Mouse (Mus musculus): ENCODE results near the gene Lpin2. TPM values are rescaled to one million over a fixed set of nuclear protein-coding genes. Genes with fewer than 3 reads are reported as not detected.
A peak's percentile ranks its signal among the peaks of the same experiment; 100 is the strongest.

The Lpin2 gene
- total RNA-seq, 2 experiments from 2014 or later: 2.6 to 3.5 TPM

DNA sequence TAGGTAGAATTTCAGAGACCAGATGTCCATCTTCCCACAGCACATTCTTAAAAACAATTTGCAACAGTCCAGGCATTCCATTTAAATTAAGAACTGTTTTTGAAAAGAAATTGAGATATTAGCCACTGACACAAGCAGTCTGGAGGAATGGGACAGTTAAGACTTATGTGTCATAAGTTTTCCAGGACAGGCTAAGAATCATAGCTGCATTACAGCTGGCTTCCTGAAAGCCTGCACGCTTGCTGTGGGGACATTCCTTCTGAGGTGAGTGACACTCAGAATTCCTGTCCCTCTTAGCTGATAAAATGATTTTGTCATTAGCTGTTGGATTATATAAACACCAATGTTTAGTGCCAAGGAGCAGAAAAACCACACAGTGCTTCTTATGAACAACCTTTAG is 12.7 kb upstream of the Lpin2 start:
- no peak for DNase-seq
- intact Hi-C loops (cut with DNase I): no loop called here

DNA sequence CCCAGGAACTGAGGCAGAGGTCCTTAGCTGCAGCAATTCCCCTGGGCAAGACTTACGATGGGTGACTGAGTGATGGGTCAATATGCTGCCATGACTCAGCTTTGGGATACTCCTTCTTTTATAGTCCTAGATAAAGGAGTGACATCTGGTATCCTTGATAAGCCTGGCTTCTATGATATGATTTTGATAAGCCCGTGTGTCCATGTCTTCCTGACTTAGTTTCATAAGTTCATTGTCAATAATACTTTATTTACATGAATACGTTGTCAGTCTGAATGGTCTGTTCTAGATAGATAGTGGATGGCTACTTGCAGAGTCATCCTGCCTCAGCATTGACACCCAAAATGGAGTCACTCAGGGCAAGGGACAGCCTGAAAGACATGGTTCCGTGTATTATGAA is 11.2 kb upstream of the Lpin2 start:
- intact Hi-C loops (cut with DNase I): no loop called here

DNA sequence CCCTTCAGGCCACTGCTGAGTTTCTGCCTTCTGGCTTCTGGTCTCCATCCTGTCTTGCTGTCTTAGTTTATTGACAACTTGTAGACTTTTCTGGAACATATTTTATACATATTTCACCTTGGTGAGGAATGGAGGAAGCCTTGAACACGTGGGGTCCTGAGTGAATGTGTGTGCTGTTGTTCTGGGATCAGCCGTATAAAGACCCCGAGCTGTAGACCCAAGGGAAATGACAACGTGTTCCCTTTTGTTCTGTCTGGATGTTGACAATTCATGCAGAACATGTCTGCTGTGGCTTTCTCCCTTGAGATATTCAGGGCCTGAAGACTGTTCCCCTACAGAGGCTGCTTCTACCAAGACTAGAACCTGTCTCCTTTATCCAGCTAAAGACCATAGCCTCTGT is 5.0 kb upstream of the Lpin2 start:
- intact Hi-C loops (cut with DNase I): loop anchor here (5.0 kb wide), 1 partner anchor 45 kb away; no protein-coding TSS in a partner anchor
- DNase-seq: no peak

More for the DNA sequence above, 11.2 kb upstream of the Lpin2 start:
- no peak for DNase-seq

DNA sequence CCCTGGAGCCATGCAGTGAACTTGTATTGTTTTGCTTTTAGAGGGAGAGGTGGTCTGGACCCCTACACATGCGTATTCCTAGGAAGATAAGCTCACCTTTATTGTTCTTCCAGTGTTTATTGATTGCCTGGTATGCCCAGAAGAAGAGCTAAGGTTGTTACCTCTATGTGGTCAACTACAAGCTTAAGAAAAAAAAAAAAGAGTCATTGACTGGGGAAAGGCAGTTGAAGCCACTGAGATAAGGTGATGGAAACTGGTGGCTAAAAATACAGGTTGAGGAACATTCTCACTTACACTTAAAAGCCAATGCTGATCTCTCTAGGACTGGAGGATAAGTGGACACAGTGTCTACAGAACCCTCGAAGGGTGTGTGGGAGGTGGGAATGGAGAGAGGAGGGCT is 4.4 kb upstream of the Lpin2 start:
- intact Hi-C loops (cut with DNase I): loop anchor here (5.0 kb wide), 1 partner anchor 46 kb away; no protein-coding TSS in a partner anchor
- no peak for DNase-seq

DNA sequence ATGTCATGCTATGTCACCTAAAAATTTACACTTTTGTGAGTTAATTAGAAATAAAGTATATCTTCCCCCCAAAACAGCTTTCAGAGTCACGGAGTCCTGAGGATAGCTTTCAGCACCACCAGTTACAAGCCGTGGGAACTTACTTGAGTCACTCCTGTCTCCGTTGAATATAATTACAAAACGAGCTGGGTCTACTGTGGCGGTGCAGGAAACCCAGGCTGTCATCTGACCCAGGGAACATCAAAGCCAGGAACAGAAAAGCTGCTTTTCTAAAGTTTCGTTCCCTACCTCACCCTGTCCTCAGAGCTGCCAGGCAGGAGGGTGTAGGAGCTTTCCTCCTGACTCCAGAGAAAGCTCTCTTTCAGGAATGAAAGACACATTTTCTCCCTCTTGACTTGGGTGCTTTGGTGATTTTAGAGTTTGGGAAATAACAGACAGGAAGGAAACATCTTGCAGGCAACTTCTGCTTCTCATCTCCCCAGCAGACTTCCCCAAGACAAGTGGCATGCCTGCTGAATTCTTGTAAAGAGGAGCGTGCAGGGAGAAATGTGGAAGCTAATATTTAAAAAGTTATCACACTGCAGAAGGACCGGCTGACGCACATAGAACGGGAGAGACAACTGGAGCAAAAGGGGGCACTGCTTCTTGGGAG is 3.7 kb upstream of the Lpin2 start:
- intact Hi-C loops (cut with DNase I): loop anchor here (5.0 kb wide), 1 partner anchor 46 kb away; no protein-coding TSS in a partner anchor
- no peak for DNase-seq

DNA sequence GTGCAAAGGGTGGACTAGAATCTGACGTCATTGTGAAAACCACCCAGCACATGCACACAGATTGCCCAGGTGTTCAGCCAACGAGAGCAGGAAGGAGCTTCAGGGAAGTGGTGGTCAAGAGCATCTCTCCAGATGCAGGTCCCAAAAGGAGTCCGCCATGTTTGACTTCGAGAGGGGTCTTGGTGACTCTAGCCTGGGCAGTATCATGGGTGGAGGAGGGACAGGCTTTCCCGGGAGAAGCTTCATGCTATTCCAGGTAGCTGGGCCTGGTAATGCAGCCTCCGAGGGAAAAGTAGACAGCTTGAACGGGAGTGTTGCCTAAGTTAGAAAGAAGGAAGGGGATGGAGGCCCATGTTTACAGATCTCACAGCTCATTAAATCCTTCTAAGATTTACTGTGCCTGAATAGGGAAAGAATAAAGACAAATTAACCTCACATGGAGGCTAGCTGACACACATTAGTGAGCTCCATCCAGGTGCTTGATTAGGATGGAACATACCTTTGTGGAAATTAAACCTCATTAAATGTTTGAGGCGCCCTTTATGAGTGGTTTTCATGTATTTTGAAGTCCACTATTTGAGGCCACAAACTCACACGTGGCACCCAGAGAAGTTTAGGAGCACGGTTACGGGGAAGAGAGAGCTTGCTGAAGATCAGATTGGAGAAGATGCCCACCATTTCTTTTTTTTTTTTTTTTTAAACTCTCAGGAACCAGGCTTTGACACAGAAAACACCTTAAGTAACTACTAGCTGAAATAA is 2.6 kb upstream of the Lpin2 start:
- intact Hi-C loops (cut with DNase I): loop anchor here (5.0 kb wide), 1 partner anchor 47 kb away; no protein-coding TSS in a partner anchor

DNA sequence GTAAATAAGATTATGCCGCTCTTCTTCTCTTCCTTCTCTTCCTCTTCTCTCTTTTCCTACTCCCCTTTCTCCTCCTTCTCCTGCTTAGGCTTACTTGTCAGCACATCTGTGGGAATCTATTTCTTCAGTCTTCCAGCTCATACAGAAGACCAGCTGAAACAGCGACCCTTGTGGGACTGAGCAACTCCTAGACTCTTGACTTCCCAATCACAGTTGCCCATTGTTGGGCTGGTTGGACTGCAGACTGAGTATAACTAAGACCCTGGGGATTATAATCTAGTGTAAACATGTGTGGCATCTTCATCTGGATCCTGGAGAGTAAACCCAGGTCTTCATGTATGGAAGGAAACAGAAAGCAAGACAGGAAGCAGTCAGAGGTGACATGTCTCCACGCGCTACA is 1.8 kb upstream of the Lpin2 start:
- intact Hi-C loops (cut with DNase I): no loop called here
- no peak for DNase-seq

More for the DNA sequence above, 2.6 kb upstream of the Lpin2 start:
- no peak for DNase-seq

DNA sequence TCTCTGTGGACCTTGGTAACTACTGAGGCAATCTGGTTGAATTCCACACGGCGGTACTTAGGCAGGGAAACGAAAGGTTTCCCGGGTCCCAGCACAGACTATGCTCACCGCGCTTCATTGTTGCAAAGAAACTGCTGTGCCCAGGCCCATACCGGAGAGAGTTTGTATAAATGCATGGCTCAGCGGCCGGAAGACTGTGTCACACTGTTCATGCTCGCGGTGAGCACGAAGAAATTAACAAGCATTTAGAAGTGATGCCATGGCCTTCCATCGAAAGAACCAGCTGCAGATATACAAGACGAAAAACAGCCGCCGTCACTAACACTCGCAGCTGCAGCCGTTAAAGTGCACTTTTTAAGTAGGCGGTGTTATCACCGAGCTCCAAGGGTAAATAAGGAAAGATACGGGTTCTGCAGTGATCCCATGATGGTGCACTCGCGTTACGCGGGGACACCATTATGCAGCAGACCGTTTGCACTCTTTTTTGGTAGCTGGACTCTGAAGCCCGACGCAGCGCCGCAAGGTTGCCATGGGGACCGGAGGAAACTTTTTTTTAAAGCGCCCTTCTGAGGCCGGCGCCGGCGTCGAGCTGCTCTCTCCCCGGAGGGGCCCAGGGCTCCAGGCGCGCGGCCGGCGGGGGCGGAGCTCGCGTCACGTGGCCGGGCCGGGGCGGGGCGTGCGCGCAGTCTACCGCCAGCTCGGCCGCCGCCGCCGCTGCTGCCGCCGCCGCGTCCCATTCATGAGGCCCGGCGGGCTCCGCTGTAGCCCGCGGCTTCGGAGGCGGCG is 704 bp downstream of the Lpin2 start:
- peak; percentile 84 for DNase-seq
- intact Hi-C loops (cut with DNase I): no loop called here

DNA sequence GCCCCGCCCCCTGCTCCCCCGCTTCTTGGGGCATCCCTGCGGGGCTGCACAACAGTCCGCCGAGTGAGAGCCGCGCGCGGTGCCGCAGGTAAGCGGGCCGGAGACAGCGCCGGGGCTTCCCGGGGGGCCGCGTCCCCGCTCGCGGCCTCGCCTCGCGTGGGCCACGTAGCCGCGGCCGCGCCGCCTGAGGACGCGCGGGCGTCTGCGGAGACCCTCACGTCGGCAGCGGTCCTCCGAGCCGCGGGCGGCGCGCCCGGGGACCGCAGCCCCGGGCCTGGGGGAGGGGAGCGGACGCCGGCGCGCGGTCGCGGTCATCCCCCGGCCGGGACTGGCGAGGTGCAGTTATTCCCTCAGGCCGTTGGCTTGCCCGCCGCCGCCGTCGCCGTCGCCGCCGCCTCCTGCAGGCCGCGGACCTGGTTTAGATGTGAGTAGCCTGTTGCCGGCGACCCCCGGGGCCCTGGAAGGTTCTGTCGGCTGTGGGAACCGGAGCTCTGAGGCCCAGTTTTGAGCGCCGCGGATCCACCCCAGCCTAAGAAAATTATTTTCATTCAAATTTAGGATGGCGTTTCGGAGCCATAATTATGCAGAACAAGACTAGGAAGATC is 1.4 kb downstream of the Lpin2 start:
- no peak for DNase-seq
- intact Hi-C loops (cut with DNase I): no loop called here

DNA sequence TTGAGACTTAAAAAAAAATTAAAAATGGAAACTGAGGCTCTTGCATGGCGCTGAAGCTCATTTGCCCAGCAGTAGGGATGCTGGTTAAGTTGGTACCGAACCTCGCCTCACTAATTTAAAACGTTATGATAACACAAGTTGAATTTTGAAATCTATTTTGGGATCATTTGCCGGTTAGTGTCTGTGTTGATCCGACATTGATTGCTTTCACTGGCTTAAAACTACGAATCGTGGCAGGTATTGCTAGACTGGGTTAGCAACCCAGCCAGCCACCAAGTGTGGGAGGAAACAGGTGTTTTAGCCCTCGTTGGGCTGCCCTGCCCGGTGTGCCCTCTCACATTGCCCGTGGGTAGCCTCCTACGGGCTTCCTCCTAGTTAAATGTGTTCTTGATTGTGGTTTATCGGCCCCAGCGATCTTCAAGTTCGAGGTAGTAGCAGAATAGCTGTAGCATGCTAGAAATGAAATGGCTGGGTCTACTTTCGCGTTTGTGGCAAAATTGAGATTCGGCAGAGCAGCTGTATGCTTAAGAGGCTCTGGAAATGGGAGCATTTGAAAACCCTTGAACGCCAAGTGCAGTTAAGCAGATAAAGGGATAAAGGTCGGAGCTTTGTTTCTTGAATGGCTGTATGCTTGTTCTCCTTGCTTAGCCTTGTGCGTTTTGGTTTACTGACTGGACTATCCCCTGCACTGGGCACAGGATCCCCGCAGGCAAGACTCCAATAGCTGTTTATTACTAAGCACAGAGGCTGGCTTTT is 2.2 kb downstream of the Lpin2 start:
- no peak for DNase-seq
- intact Hi-C loops (cut with DNase I): no loop called here

DNA sequence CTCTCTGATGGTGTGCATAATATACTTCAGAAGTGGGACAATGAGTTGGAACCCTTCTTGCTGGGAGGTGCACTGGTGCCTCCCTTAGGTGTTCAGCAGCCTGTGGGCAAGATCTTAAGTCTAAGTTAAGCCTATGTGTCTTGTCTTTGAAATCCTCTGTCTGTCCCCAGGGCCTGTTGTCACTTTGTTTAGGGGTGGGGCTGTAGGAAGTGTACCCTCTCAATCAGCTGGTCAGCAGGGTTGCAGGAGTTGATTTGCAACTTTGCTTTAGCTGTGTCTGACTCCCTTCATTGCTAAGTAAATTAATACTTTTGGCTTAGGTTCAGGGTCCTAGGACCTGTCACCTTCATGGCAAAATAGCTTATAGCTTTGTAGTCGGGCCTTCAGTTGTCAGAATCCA is 3.0 kb downstream of the Lpin2 start:
- intact Hi-C loops (cut with DNase I): no loop called here
- no peak for DNase-seq

DNA sequence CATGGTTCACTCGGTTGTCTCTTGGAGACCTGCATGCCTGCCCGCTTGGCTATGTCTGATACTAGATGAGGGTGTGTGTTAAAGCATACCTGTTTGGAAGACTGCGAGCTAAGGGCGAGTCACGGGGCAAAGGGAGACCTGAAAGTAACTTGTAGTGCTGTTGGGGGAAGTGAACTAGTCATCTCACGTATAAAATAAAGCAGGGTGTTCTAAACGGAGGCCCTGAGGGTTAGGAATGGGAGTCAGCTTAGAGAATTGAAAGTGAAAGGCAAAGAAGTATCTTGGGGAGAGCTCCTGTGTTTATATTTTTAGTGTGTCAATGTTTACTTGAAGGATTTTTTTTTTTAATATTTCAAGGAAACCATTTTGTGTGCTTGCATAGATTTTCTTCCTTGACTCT is 8.2 kb downstream of the Lpin2 start:
- intact Hi-C loops (cut with DNase I): loop anchor here (10.0 kb wide), 1 partner anchor 186 kb away; the partner anchor contains the start of genes Myl12a and Myom1
- no peak for DNase-seq

DNA sequence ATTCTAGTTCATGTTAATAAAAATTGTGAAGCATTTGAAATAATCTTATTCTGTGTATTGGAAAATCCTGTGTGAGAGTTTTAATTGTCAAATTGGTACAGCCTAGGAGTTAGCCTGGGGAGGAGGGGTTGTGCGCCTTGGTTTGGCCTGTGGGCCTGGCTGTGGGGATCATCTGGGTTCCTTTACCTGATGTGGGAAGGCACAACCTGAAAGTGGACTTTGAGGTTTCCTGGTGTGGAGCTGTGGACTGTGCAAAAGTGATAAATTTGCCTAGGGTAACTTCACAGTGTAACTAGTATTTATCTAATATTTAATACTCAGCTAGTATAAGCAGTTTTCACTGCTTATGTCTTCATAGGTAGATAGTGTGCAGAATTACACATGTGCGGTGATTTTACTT is 8.7 kb downstream of the Lpin2 start:
- intact Hi-C loops (cut with DNase I): loop anchor here (10.0 kb wide), 1 partner anchor 186 kb away; the partner anchor contains the start of genes Myl12a and Myom1
- no peak for DNase-seq

DNA sequence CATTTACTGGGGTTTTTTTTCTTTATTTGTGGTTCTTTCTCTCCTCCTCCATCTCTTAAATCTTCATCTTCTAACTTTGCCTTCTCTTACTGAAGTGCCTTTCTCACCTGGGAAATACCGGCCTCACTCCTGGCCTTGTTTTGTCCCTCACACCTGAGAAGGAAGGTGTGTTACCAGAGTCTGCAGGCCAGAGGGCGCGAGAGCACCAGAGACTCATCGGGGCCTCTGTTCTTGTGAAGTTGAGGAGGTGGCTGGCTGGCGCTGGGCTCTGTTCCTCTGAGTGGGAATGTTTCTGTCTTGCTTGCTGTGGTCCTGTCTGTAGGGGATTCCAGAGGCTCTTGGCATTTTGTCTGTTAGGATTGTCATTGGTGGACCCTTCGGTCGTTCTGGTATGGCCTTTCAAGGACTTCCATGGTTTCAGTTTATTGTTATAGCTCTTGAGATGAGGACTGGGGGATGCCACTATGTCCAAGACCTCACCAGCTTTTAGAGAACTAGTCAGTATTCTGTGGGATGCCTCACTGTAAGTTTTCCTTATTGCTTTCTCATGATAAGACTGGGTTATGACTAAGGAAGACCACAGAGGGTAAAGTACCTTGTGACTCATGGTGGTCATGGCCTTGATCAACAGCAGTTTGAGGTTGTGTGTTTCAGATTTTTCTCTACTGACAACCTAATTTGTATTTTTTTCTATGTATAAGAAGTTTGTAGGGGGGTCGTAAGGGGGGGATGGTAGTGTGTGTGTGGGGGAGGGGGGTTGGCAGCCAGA is 9.5 kb downstream of the Lpin2 start:
- DNase-seq: no peak
- intact Hi-C loops (cut with DNase I): loop anchor here (10.0 kb wide), 1 partner anchor 187 kb away; the partner anchor contains the start of genes Myl12a and Myom1

DNA sequence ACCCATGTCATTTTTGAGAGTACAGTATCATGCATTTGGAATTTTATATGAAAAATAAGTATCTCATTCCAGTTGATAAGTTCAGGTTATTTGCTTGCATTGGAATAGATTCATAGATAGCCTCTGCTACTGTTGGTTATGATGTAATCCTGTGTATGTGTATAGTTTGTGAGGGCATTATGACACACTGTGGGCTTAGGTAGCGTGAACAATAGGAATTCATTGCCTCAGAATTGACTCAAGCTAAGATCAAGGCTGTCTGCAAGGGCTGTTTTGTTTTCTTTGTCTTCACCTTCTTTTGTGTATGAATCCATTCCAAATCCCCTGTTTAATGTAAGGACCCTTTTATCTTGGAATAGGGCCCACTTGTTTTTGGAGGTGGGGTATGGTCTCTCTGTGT is 10.7 kb downstream of the Lpin2 start:
- intact Hi-C loops (cut with DNase I): loop anchor here (10.0 kb wide), 1 partner anchor 188 kb away; the partner anchor contains the start of genes Myl12a and Myom1
- no peak for DNase-seq

DNA sequence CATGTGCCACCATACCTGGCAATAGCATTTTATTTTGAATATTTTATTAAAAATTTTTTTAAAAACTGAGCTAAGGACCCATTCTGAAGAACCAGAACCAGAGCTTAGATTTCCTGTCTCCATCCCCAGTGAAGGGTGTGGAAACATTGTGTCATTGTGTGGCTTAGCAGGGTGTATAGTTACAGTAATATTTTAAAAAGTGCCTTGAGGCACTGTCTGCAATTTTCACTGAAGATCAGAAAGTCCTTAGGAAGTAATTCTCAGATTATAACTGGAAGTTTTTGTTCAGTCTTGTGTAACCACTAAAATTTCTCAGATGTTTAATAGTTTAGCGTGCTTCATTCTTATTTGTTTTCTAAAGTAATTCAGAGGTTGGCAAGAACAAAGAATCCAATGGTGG is 11.1 kb downstream of the Lpin2 start:
- DNase-seq: no peak
- intact Hi-C loops (cut with DNase I): loop anchor here (10.0 kb wide), 1 partner anchor 189 kb away; the partner anchor contains the start of genes Myl12a and Myom1

DNA sequence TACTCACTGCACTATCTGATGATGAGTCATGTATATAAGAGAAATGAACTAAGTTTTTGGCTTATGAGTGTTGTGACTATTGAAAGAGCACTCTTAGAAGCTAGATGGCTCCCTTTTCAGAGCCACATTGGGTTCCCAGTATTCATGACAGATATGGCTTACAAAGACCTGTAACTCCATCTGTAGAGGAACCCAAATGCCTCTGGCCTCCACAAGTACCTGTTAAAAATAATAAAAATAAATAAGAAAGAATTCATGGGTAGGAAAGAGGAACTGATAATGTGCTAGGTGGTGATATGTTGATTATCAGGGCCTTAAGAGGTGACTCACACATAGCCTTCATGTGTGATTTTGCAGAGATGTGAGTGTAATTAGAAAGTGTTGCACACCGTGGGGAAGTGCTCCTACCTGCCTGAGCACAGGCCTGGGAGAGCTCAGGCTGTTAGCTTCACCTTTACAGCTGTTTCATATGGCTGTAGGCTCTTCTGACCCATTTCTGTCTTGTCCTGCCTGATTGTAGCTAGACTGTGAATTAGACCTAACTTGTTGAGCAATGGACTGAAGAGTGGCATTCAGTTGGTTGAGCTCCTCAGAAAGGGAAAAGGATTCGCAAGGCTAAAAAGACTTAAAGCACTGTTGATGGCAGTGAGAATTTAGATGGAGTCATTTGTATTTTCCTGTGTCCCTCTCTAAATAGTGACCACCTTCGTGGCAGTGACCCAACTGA is 12.7 kb downstream of the Lpin2 start:
- DNase-seq: no peak
- intact Hi-C loops (cut with DNase I): loop anchor here (5.0 to 10.0 kb wide), 3 partner anchors 133 to 218 kb away; partner anchors contain the start of genes Myl12a and Myom1

Measured in gastrocnemius, postnatal 36 days (tissue).